Mouse (Mus musculus) embryonic fibroblast, embryonic 13.5 days (primary cell): ENCODE measurements around the gene Patz1. TPM values are rescaled to one million over a fixed set of nuclear protein-coding genes. Genes with fewer than 3 reads are reported as not detected.

Source experiments
- H3K27ac ChIP-seq: 2 replicates; pipeline ENCODE4 v1.5.1; 2012; ENCODE audit warnings: low read length, control low read depth, inconsistent platforms; ENCODE audit not compliant: insufficient read depth
- H3K4me1 ChIP-seq: 2 replicates; pipeline ENCODE4 v1.6.1; 2011; ENCODE audit warnings: low read length; ENCODE audit not compliant: control insufficient read depth, insufficient read depth
- H3K4me3 ChIP-seq: 2 replicates; pipeline ENCODE4 v1.5.1; 2011; ENCODE audit warnings: mild to moderate bottlenecking, control low read depth, low read length; ENCODE audit not compliant: insufficient read depth
- CTCF ChIP-seq: IDR thresholded peaks from 2 replicates; pipeline ENCODE4 v1.5.1; 2011; ENCODE audit warnings: mild to moderate bottlenecking, control low read depth, low read length, moderate library complexity, borderline replicate concordance; ENCODE audit not compliant: insufficient read depth
- POLR2A ChIP-seq: IDR thresholded peaks from 2 replicates; pipeline ENCODE4 v1.6.1; 2011; ENCODE audit warnings: low read depth, mild to moderate bottlenecking, control low read depth, low read length, moderate library complexity
- polyA plus RNA-seq: library from polyadenylated mRNA; stranded (reverse); fragments of >200 nt; gene quantifications from 2 replicates; pipeline ENCODE4 v1.2.4, GENCODE M21; 2011; ENCODE audit warnings: low read depth; ENCODE audit not compliant: missing spikeins, insufficient read length

The Patz1 gene
- polyA plus RNA-seq, 1 experiment = 23.4 TPM

- TF ChIP-seq POLR2A = no peak
- TF ChIP-seq CTCF = no peak
- no peak overlapping the region for H3K4me3 ChIP-seq
These were observed 19.2 kb downstream of the Patz1 start for GRCm38 (mm10) chr11:3307875-3308274.

GRCm38 (mm10) chr11:3309884-3310283 lies 21.2 kb downstream of the Patz1 start:
- H3K27ac ChIP-seq = no peak overlapping the region
- H3K4me3 ChIP-seq = no peak overlapping the region
- TF ChIP-seq POLR2A = no peak
- TF ChIP-seq CTCF = no peak
- H3K4me1 ChIP-seq = peaks cover 2% of the 10 kb centered on the region; the same call in 1 of the 2 replicates

More at GRCm38 (mm10) chr11:3307875-3308274, 19.2 kb downstream of the Patz1 start:
- H3K27ac ChIP-seq = no peak overlapping the region
- peaks cover 2% of the 10 kb centered on the region; the same call in 1 of the 2 replicates for H3K4me1 ChIP-seq

- Histone ChIP-seq H3K4me1 (peaks cover 2% of the 10 kb centered on the region; the same call in 1 of the 2 replicates), H3K27ac (no peak overlapping the region), H3K4me3 (no peak overlapping the region)
- TF ChIP-seq POLR2A (no peak), CTCF (no peak)
These were observed 22.3 kb downstream of the Patz1 start for GRCm38 (mm10) chr11:3310789-3311585.

GRCm38 (mm10) chr11:3311586-3312347 lies 23.1 kb downstream of the Patz1 start:
- Histone ChIP-seq H3K4me3 (no peak overlapping the region), H3K4me1 (peaks cover 2% of the 10 kb centered on the region; the same call in 1 of the 2 replicates), H3K27ac (no peak overlapping the region)
- no peak for TF ChIP-seq POLR2A
- no peak for TF ChIP-seq CTCF

DNA sequence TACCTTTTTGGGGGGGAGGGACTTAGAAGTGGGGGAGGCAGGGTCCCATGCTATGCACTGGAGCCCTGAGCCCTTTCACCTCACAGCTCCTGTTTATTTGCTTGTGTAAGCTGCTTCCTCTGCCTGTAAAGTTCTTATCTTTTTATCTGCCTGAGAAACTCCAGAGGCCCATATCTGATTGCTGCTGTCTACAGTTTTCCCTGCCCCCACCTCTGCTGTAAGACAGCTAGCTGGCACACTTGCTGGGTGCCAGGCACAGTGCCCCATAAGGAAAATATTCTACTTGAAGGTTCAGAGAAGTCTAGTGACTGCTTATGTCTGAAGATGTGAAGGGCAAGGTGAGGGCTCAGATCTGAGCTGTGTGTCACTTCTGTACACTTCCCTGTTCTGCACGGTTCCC lies 24.6 kb downstream of the Patz1 start:
- peaks cover 2% of the 10 kb centered on the region; the same call in 1 of the 2 replicates for H3K4me1 ChIP-seq
- H3K27ac ChIP-seq = no peak overlapping the region
- H3K4me3 ChIP-seq = no peak overlapping the region
- no peak for TF ChIP-seq POLR2A
- no peak for TF ChIP-seq CTCF

DNA sequence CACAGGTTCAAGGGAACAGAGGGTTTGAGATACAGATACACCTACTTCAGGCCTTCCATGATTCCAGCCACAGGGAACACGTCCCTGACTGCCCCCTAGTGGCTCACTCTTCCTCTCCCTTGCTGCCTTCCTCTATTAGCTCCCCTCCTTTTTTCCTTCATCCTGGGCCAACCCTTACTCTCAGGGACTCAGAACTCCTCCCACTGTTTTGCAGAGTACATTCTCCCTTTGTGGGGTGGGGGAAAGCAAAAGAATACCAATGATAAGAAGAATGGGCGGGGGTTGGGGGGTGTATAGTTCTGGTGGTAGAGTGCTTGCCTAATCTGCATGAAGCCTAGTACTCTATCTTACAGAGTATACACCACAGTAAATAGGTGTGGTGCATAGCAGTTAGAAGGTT lies 25.5 kb downstream of the Patz1 start:
- no peak overlapping the region for H3K27ac ChIP-seq
- TF ChIP-seq POLR2A (no peak), CTCF (peak; percentile 51; the same call in 1 of the 2 replicates)
- no peak overlapping the region for H3K4me3 ChIP-seq
- peaks cover 2% of the 10 kb centered on the region; the same call in 1 of the 2 replicates for H3K4me1 ChIP-seq

DNA sequence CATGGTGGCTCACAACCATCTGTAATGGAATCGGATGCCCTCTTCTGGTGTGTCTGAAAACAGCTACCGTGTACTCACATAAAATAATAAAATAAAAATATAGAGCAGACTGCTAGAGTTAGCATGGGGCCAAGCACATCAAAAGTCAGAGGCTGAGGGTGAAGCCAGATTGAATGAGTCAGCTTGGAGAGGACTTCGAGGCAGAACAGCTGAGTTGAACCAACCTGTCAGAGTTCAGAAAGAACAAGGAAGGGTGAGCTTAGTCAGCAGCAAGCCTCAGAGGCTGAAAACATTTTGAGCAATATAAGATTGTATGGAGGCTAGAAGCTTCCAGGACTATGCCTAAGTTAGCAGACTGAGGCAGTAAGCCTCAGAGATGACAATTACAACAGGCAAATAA lies 29.6 kb downstream of the Patz1 start:
- H3K4me1 ChIP-seq = no peaks in the 10 kb centered on the region
- no peak overlapping the region for H3K4me3 ChIP-seq
- no peak for TF ChIP-seq POLR2A
- TF ChIP-seq CTCF = no peak
- no peak overlapping the region for H3K27ac ChIP-seq

DNA sequence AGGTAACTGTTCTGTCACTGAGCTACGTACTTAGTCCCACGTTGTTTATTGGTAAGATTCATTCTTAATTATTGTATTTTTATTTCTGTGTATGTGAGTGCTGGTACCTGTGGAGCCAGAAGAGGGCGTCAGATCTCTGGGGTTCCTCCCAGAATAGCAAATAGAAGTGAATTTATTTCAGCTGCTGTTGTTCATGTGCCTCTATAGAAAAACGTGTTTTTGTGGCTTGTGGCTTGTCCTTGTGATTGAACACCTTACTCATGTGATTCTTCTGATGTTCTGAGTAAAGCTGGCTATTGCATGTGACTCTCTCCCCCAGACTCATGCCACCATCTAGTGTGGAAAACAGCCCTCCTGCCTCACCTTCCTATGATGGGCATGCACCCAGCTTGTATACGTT lies 39.6 kb downstream of the Patz1 start:
- H3K4me1 ChIP-seq = peaks cover 8% of the 10 kb centered on the region; the same call in 1 of the 2 replicates
- H3K4me3 ChIP-seq = no peak overlapping the region
- TF ChIP-seq POLR2A = no peak
- TF ChIP-seq CTCF = no peak
- H3K27ac ChIP-seq = no peak overlapping the region

DNA sequence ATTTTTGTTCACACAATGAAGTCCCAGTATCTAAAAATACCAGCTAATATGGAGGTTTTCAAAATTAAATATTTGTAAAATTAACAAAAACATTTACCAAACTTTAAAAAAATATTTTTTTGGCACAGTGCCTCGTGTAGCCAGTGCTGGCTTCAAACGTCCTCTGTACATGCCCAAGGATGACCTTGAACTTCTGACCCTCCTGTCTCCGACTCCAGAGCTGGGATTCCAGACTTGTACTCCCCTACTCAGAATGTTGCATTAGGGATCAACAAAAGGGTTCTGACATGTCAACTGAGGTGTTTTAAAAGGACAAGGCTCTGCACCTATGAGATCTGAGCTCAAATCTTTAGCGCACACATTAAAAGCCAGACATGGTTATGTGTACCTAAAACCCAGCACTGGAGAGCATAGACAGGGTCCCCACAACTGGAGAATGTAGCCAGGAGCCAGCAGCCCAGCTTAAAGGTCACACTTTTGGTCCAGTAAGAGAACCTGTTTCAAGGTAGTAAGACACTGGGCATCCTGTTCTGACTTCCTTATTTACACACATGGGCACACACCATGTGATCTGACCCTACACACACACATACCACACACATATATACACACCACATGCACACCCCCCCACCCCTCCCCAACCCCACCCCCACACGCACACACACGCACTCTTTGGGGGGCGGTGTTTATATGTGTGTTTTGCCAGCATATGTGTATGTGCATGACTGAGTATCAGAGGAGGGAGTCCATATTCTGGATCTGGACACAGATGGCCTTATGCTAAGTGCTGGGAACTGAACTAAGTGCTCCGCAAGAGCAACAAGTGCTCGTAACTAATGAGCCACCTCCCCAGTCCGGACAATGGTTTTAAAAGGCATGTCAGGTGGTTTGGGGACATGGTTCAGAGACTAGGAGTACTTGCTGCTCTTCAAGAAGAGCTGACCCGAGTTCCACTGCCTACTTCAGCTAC lies 40.4 kb downstream of the Patz1 start:
- TF ChIP-seq CTCF (no peak), POLR2A (no peak)
- Histone ChIP-seq H3K27ac (peak overlapping the region; percentile 16), H3K4me3 (no peak overlapping the region), H3K4me1 (peaks cover 8% of the 10 kb centered on the region; the same call in 1 of the 2 replicates)

GRCm38 (mm10) chr11:3329891-3330451 lies 41.3 kb downstream of the Patz1 start, which contains the start of gene Pik3ip1:
Gene Pik3ip1, plus strand, starts transcription at chr11:3330401.
- H3K4me3 ChIP-seq = peak within 1 kb of the TSS; percentile 63
- TF ChIP-seq CTCF (no peak), POLR2A (no peak)
- H3K27ac ChIP-seq = peak within 1 kb of the TSS; percentile 94
- peaks cover 14% of the 10 kb centered on the region; the same call in 1 of the 2 replicates for H3K4me1 ChIP-seq
